Mouse (Mus musculus) left cerebral cortex, postnatal 14 days (tissue): ENCODE measurements at regions not wholly inside any gene's neighbourhood (a gene's known extent, or its start where the extent isn't known, plus 50 kb on each side); places are given as distances from the start of the nearest gene placed in this dataset.
A peak's percentile ranks its signal among the peaks of the same experiment; 100 is the strongest.

ENCODE experiments used
- DNase-seq, 2 experiments: peaks; one replicate each; pipeline ENCODE4 v3.0.0; 2021 to 2022; ENCODE audit warnings: low spot score in 2 of 2, mixed read lengths in 1 of 2
- intact Hi-C: fragments of 180-260 bp; cut with DNase I; formaldehyde crosslinking; loops from one replicate; pipeline ENCODE4 v1.15.1; 2025

DNA sequence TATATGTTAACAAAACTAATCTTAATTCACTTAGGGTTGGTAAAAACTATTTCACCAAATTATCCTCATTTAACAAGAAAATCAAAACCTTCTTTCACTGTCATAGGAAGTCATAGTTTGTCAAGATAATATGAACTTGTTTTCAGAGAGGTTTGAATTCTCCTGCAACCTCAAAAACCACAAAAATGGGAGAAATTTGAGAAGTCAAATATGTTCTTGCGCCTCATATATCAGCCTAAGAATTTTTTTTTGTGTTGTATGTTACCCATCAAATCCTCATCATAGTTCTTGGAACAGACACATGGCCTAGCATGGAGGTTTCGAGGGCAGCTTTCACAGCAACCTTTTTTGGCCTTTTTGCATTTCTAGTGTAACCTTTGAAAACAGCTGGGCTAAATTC, 342.5 kb upstream of the Adamts9 start:
- intact Hi-C loops: no loop called here
- no peak for DNase-seq

DNA sequence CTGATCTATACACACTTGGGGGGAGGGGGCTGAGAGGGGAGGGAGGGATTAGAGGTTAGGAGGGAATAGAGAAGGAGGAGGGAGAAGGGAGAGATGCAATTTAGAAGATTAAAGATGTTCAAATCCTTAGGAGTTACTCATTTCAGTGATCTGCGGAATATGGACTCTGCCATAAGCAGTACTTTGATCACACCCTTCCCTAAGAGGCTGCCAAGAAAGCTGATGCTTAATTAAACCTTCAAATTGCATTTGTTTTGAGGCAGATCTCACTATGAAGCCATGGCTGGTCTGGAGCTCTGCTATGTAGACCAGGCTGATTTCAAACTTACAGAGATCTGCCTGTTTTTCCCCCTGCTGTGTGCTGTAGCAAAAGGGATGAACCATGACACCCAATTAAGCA, 338.2 kb upstream of the Adamts9 start:
- DNase-seq: no peak
- intact Hi-C loops: no loop called here

DNA sequence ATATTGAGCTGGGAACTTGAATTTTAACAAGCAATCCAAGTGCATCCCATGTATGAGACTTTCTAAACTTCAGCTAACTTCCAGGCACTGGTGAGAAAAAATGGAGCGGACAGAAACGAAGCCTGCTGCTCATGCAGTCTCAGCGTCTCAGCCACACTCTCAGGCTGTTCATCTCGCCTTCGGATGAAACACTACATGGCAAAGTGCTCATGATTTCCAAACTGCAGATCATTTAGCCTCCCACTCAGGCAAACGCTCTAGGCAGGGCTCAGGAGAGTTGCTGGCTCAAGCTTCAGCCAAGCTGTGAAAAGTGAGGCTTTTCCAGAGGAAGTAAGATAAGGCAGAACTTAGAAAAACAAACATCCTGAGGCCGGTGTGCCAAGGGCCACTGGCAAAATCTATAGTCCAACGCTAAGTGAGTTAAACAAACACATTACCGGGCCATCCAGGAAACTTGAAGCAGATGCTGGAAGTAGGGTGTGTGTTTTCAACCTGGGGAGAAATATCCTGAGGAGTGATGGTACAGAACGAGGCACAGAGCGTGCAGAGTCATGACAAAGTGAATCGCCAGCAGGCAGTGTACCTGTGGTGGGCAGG, 330.7 kb upstream of the Adamts9 start:
- DNase-seq: peak in 1 of 2 experiments; percentile 14

GRCm38 (mm10) chr6:93272206-93272605, 328.9 kb upstream of the Adamts9 start:
- no peak for DNase-seq
- intact Hi-C loops: no loop called here

More for the DNA sequence above, 330.7 kb upstream of the Adamts9 start:
- intact Hi-C loops: no loop called here

GRCm38 (mm10) chr6:93266826-93267225, 323.5 kb upstream of the Adamts9 start:
- DNase-seq: peak in 1 of 2 experiments; percentile 35
- intact Hi-C loops: no loop called here

GRCm38 (mm10) chr6:93265164-93265563, 321.9 kb upstream of the Adamts9 start:
- intact Hi-C loops: no loop called here
- no peak for DNase-seq

- DNase-seq: no peak
- intact Hi-C loops: no loop called here
These were observed 317.5 kb upstream of the Adamts9 start for GRCm38 (mm10) chr6:93260827-93261226.

DNA sequence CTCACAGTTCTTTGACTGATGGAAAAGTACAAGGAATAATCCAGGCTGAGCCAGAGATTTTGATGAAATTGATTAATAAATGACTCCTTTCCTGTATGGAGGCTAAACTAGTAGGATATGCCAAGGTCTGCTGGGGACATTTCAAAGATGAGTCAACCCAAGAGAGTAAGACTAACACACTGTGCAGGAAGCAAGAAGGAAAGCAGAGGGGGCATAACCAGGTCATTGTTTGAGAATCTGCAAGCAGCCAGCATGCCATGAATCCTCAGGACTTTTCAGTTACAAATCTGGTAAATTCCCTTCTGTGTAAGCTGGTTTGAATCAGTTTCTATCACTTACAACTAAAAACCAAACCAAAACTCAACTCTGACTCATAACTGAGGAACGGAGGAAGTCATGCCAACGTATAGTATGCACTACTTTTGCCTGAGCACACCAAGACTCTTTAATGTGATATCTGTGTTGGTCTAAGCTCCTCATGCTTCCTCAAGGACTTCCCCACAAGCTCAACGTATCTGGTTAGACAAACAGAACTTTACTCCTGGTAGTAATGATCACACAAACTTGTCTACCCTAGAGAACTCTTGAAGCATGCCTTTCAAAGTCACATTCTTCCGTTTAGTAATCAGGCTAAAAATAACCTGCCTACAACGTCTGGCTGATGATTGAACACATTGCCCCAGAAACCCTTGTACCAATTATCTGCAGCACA, 314.0 kb upstream of the Adamts9 start:
- no peak for DNase-seq
- intact Hi-C loops: no loop called here

DNA sequence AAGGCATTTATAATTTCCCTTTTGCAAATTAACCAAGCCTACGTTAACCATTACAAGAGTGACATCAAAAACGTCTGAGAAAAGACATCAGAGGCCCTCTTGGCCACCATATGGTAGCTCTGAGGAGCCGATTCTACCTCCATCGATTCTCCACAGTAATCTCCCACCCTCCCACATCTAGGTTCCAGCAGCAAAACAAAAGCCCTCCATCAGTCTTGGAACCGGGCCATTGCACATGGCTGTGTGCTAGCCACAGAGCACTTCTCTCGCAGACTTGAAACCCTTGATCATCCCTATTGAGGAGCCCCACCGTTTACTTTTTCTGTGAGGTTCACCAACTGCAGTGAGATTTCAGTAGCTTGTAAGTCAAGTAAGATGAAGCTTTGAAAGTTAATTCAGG, 310.5 kb upstream of the Adamts9 start:
- intact Hi-C loops: no loop called here
- no peak for DNase-seq

DNA sequence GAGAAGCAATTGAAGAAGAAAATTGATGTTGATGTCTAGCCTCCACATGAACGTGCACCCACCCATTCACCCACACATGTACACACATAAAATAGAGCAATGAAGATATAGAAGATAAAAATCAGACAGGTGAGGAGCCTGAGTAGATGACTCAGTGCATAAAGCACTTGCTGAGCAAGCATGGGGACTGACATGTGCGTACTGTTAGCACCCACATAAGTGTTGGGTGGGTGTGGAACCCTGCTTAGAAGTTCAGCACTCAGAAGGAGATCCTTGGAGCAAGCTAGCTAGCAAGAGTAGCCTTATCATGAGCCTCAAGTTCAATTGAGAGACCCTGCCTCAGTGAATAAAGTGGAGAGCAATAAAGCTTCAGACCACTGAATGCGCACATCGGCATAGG, 305.7 kb upstream of the Adamts9 start:
- intact Hi-C loops: no loop called here
- no peak for DNase-seq

DNA sequence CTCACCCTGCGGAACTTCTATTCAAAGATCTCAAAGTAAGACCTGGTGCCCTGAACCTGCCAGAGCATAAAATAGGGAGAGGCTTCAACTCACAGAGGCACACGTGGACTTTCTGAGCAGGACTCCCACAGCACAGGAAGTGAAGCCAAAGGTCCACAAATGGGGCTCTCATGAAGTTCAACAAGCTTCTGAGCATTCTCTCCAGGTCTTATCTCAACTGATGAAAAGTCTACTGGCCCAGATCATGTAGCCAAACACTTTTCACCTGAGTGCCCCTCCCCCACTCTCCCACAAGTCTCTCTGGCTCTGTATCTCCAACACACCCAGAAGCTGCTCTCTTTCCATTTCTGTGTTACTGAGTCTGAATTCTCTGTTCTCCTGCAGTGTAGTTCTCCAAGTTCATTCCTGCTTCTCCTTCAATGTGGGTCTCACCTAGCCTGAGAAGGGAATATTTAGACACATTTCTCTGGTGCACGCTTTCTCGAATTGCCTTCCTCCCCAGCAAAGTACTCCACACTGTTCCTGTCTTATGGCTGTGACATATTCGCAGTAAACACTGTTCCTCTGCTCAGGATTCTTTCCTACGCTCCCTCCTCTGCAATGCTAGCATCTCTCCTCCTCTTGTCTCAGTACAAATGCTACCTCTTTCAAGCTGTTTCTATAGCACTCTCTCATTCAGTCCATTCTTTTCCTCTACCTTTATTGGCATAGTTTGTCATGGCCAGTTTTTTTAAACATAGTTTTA, 303.4 kb upstream of the Adamts9 start:
- intact Hi-C loops: no loop called here
- no peak for DNase-seq

GRCm38 (mm10) chr6:93235550-93235949, 292.3 kb upstream of the Adamts9 start:
- intact Hi-C loops: no loop called here
- no peak for DNase-seq

GRCm38 (mm10) chr6:93232636-93233035, 289.3 kb upstream of the Adamts9 start:
- intact Hi-C loops: no loop called here
- DNase-seq: no peak

DNA sequence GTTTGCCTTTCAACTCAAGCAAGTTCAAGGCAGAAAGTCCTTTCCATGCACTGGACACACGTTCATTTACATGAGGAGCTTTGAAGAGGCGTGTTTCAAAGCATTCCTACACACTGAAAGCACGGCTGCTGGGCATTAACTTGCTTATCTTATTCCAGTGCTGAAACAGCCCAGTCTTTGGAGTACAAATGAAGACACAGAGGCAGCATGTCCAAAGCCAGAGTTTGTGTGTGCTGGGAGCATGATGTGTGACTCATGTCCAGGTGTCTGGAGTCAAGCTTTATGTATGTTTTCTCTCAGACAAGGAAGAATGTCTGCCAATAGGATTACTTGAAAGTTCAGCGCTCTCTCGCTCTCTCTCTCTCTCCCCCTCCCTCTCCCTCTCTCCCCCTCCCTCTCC, 287.2 kb upstream of the Adamts9 start:
- DNase-seq: no peak
- intact Hi-C loops: no loop called here

GRCm38 (mm10) chr6:93229320-93229719, 286.0 kb upstream of the Adamts9 start:
- intact Hi-C loops: no loop called here
- no peak for DNase-seq

GRCm38 (mm10) chr6:93223610-93224550, 280.6 kb upstream of the Adamts9 start:
- no peak for DNase-seq
- intact Hi-C loops: no loop called here

DNA sequence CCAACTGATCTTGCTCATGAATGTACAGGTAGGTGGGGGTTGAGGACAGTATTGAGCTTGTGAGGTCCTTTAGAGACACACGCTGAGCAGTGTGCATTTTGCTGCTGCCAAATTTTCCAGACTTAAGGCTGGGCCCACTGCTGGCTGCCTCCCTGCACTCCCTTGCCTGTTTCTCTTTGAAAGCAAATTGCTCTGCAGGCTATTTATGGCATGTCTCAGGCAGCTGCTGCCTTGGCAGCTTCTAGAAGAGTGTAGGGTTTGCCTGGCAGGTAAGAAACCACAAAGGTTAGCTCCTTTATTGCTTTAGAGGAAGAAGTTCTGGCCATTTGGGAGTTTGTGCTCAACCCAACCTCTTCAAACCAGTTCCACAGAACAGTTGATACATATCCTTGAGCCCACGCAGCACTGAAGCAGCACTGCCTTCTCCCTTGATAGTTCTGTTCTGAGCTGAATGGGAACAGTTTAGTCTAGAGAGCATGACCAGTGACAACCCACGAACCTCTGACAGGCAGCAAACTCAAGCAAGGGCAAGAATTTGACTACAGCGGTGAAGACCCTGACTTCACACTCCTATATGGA, 274.8 kb upstream of the Adamts9 start:
- peak; percentile 26 to 51 for DNase-seq
- intact Hi-C loops: no loop called here

- intact Hi-C loops: no loop called here
- DNase-seq: no peak
These were observed 257.6 kb upstream of the Adamts9 start for GRCm38 (mm10) chr6:93200886-93201285.

DNA sequence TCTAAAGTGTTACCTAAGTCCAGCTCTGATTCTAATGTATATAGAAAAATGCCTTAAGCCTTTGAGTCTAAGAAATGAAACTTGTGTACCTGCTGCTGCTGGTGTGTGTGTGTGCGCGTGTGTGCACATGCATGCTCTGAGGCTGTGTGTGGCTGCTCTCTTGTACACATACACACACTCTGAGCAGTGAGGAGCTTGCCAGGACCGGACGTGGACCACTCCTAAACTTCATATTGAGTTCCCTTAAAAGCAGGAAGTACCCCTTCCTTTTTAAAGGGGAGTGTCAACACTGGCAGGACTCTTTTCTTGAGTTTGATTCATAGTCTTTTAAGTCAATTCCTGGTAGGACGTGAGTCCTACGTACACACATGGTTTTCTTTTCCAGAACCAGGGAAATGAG, 251.4 kb upstream of the Adamts9 start:
- intact Hi-C loops: no loop called here
- no peak for DNase-seq
